Mouse (Mus musculus) lung, adult 2 months (tissue): ENCODE measurements around the gene Btg2. TPM values are rescaled to one million over a fixed set of nuclear protein-coding genes. Genes with fewer than 3 reads are reported as not detected.
A peak's percentile ranks its signal among the peaks of the same experiment; 100 is the strongest.

Experiments used
- DNase-seq: peaks from one replicate; pipeline ENCODE4 v3.0.0; 2022
- H3K4me1 ChIP-seq: fragments of 200-500 bp; 2 replicates; pipeline ENCODE4 v1.6.1; 2011; ENCODE audit warnings: low read length; ENCODE audit not compliant: control insufficient read depth, insufficient read depth
- H3K4me3 ChIP-seq: fragments of 200-500 bp; replicated peaks from 2 replicates; pipeline ENCODE3; 2011; ENCODE audit warnings: low read depth, mild to moderate bottlenecking, control low read depth, low read length; ENCODE audit errors: extremely low read depth
- CTCF ChIP-seq: fragments of 200-500 bp; IDR thresholded peaks from 2 replicates; pipeline ENCODE4 v1.5.1; 2011; ENCODE audit warnings: mild to moderate bottlenecking, low read length, control low read depth; ENCODE audit not compliant: insufficient read depth
- POLR2A ChIP-seq: fragments of 200-500 bp; IDR thresholded peaks from 2 replicates; pipeline ENCODE4 v1.6.1; 2011; ENCODE audit warnings: low read depth, mild to moderate bottlenecking, control low read depth, low read length, borderline replicate concordance; ENCODE audit errors: extremely low read depth
- WGBS: fragments of 180-500 bp; shearing (Covaris S2); methylation state at CpG from one replicate; pipeline ENCODE4 v1.1.7; 2018; 5-methylcytosine and 5-hydroxymethylcytosine counted together
- polyA plus RNA-seq: library from polyadenylated mRNA; depleted of rRNA; stranded (reverse); fragments of >200 nt; gene quantifications from 2 replicates; pipeline ENCODE4 v1.2.3, GENCODE M21; 2012

Btg2 gene
- polyA plus RNA-seq, 1 experiment = 75.9 TPM

DNA sequence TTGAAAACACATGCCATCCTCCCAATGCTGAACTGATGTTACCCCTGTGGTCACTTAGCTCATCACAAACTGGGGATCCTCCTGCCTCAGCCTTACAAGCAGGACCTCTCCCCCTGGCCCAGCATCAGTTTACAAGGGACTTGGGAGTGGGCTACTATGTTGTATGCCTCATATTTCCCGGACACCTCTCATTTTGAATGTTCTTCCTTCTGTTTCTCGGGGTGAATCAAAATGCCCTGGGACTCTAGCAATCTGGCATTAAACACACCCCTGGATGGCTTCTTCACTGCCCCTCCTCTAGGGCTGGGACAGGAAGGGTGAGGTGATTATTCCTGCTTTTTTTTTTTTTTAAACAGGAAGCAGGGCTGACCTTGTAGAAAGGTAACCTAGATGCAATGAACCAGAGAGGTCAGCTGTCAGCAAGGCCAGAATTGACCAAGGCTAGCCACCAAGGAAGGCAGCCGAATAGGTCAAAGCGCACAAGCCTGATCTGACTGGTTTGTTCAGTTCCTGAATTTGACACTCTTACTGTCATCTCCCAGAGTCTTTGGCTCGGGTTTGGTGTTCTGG, 2.0 kb upstream of the Btg2 start:
- H3K4me1 ChIP-seq = peaks cover 16% of the 10 kb centered on the region
- TF ChIP-seq CTCF (no peak), POLR2A (no peak)
- DNase-seq = no peak
- no peak overlapping the region for H3K4me3 ChIP-seq
- WGBS = 60% methylated on average over 5 of the region's 5 CpGs

DNA sequence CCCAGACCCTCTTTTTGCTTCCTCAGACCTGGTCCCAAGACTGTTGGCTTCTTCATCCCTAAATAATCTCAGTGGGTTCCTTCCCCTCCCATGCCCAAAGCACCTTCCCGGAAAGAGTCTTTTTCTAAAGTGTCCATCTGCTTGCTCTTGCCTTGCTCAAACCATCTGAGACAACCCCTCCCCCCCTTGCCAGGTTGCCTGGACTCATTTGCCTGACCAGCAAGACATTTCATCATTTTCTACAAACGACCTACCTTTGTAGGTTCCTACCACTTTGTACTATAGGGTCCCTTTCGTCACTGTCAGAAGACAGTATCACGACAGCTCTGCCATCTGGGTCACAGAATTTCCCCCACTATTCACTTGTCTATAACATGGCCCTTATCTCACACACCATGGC, 1.5 kb upstream of the Btg2 start:
- H3K4me3 ChIP-seq = no peak overlapping the region
- TF ChIP-seq CTCF (no peak), POLR2A (no peak)
- 82% methylated on average over 4 of the region's 4 CpGs for WGBS
- H3K4me1 ChIP-seq = peaks cover 16% of the 10 kb centered on the region
- DNase-seq = no peak

DNA sequence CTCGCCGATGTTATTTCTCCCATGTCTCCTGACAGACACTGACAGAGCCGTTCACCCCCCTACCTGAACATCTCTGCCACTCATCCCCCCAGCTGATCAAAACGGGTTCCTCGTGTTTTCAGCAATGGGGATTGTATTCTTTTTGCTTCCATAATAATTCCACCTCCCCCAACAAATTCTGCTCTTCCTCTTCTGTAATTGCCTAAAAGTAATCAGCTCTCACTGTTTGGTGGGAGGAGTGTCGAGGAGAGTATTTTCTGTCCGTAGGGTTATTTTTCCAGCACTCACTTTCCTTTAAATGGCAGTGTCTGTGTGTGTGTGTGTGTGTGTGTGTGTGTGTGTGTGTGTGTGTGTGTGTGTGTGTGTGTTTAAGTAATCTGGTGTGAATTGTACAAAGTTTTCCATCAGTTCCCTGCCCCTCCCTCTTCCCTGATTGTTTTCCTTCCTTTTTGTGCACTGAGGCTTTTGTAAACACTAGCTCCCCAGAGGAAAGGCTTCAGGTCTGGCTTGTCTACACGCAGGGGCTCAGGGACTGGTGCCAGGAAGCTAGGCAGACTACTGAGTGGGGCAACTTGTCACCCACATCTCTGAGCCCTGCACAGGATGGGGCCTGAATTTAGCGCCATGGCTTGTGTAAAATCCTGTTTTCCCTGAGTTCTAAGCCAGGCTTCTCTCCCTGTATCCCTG, 700 bp upstream of the Btg2 start:
- Histone ChIP-seq H3K4me3 (peak overlapping the region; percentile 54), H3K4me1 (peaks cover 17% of the 10 kb centered on the region)
- 4% methylated on average over 9 of the region's 9 CpGs for WGBS
- DNase-seq = no peak
- TF ChIP-seq POLR2A (no peak), CTCF (no peak)

DNA sequence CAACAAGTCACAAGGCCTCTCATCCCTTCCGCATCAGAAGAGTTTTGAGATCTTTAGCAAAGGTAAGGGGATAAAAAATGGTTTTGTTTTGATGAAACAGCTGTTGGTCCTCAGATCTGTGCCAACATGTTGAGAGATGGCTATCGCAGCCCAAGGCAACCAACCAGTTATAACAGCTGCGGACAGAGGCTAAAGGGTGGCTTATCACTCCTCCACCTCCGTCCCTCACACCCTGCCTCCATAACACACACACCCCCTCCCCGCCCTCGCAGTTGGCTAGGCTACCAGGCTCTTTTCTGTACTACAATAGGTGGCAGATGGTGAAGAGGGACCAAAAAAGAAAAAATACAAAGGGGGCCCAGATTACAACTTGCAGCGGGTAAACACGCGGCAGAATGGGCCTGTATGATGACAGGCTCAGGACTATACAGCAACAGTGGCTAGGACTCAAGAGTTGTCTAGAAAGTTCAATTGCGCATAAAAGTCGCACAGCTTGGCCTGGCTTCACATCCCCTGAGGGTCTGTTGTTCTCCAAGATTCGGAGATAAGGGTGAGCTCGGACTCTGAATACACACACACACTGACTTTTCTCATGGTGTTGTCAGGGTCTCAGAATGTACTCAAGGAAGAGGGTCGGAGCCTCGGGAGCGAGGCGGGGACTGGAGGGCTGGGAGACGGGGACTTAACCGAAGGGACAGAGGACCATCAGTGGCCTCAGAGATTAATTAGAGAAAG, 692 bp downstream of the Btg2 start:
- no peak for TF ChIP-seq CTCF
- peak; percentile 71 for TF ChIP-seq POLR2A
- H3K4me3 ChIP-seq = peak overlapping the region; percentile 98
- peaks cover 22% of the 10 kb centered on the region for H3K4me1 ChIP-seq
- DNase-seq = no peak
- under 1% methylated on average over 19 of the region's 19 CpGs for WGBS

DNA sequence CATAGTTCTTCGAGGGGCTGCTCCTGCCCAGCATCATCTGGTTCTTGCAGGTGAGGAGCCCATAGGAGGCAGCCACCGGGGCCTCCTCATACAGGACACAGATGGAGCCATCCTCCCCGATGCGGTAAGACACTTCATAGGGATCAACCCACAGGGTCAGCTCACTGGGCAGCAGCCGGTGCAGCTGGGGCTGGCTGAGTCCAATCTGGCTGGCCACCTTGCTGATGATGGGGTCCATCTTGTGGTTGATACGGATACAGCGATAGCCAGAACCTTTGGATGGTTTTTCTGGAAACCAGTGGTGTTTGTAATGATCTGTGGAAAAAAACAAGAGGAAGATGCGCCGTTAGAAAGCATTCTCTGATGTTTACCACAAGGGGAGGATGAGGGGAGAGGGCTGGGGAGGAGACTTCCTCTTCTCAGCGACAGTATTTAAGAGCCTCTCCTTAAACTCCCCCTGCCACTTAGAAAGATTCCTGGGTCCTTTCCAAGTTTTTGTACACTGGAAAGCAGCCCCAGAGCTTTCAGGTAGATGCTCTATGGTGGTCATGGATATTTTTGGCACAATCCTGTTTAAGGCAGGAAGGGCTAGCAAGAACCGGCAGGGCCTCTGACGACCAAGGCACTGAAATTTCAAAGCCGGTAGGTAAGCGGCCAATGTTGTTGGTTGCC, 1.4 kb downstream of the Btg2 start:
- H3K4me3 ChIP-seq = peak overlapping the region; percentile 98
- TF ChIP-seq POLR2A (peak; percentile 37), CTCF (0 out of 2 replicates have a peak, but pooled peaks have one; percentile 11)
- H3K4me1 ChIP-seq = peaks cover 20% of the 10 kb centered on the region
- WGBS = 5% methylated on average over 14 of the region's 14 CpGs
- no peak for DNase-seq

DNA sequence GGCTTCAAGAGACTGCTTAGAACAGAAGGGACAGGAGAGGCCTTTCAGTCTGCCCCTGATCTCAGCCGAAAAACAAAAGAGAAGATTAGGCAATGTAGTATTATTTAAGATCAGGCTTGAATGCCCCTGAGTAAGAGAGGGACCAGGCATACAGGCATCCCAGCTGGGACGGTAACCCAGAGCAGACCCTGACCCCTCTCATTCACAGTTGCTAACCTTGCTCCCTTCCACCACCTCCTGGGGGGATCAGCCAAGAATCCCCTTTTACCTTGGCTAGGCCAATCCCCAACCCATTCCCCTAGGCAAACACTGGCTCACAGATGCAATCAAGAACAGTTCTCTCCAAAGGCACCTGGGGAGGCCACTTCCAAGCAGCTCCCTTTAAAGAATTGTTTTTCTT, 2.1 kb downstream of the Btg2 start:
- WGBS = 42% methylated on average over 2 of the region's 2 CpGs
- Histone ChIP-seq H3K4me3 (peak overlapping the region; percentile 55), H3K4me1 (peaks cover 24% of the 10 kb centered on the region)
- TF ChIP-seq POLR2A (peak; percentile 58; the same call in 1 of the 2 replicates), CTCF (no peak)
- no peak for DNase-seq

DNA sequence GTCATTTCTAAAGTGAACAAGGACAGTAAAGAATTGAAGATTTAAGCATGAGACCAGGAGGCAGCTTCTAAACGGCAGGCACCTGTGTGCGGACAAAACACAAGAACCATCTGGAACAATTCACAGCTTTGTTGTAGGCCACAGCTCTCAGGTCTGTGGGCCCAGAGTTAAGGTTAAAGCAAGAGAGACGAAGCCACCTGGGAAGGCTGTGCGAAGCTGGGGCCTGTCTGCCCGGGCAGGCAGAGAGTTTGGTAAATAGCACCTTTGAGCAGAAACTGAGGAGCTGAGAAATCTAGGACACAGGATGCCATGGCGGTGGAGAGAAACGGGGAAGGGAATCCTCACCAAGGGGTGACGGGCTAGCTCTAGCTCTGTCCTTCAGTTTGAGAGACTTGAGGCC, 3.4 kb downstream of the Btg2 start:
- WGBS = 72% methylated on average over 8 of the region's 8 CpGs
- peaks cover 36% of the 10 kb centered on the region for H3K4me1 ChIP-seq
- DNase-seq = peak; percentile 38
- peak; percentile 59 for TF ChIP-seq POLR2A
- TF ChIP-seq CTCF = no peak
- H3K4me3 ChIP-seq = no peak overlapping the region

DNA sequence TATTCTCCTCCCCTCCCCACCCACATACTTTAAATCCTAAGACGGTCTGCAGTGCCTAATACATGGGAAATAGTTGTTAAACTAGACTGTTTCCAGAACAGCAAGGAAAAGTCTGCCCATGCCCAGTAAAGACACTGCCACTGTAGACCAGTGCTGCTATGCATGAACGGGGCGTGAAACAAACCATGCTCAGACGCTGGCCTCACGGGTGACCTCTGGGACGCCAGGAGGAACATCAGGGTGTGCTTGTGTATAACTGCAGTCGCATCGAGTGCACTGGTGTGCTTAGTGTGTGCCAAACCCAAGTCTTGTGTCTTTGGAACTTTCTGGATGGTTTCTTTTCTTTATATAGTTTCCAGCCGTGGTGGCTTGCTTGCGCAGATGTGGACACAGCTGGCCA, 4.3 kb downstream of the Btg2 start:
- 59% methylated on average over 10 of the region's 10 CpGs for WGBS
- H3K4me1 ChIP-seq = peaks cover 34% of the 10 kb centered on the region
- H3K4me3 ChIP-seq = no peak overlapping the region
- TF ChIP-seq CTCF (no peak), POLR2A (peak; percentile 95)
- no peak for DNase-seq

DNA sequence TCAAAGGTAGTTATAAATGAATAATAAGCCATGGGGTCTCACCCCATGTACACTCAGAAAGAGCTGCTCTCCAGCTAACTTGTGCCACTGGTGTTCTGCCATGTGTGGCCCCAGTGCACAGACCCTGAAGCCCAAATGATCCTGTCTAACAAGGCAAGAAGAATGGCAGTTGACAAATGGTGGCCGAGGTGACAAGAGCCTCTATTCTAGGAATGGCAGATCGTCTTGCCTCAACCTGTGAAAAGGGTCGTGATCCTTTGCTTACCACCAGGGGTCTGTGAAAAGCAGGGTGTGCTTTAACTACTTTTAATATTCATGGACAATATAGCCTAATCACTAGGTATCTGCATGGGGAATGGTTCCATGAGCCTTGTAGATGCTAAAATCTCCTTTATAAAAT, 4.7 kb downstream of the Btg2 start:
- H3K4me1 ChIP-seq = peaks cover 31% of the 10 kb centered on the region
- H3K4me3 ChIP-seq = no peak overlapping the region
- TF ChIP-seq POLR2A (peak; percentile 49; the same call in 1 of the 2 replicates), CTCF (no peak)
- WGBS = 54% methylated on average over 3 of the region's 3 CpGs
- no peak for DNase-seq

DNA sequence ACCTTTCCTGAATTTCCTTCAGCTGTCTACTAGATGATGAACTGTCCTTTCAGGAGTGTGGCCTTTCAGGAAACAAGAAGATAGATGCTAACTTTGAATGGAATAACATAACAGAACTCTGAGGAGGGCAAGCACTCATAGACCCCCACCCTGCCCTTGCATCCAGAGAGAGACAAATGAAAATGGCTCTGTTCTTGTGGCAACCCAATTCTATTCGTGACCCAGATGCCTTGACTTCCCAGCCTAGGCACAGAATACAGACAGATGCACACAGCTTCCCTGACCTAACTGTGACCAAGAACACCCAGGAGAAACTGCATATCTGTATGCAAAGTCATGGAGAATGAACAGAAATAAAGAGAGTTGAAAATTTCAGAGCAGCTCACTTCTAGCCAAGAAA, 5.3 kb downstream of the Btg2 start:
- Histone ChIP-seq H3K4me3 (no peak overlapping the region), H3K4me1 (peaks cover 31% of the 10 kb centered on the region)
- 70% methylated on average over 1 of the region's 1 CpGs for WGBS
- TF ChIP-seq CTCF (no peak), POLR2A (no peak)
- no peak for DNase-seq
